Mouse (Mus musculus) heart, postnatal 0 days (tissue): ENCODE data around the gene Cotl1. TPM values are rescaled to one million over a fixed set of nuclear protein-coding genes. Genes with fewer than 3 reads are reported as not detected.
A peak's percentile ranks its signal among the peaks of the same experiment; 100 is the strongest.

Experiments
- ATAC-seq: fragments of 200-750 bp; cut with Nextera tagmentation; 2 replicates; pipeline ENCODE4 v1.8.0; 2017; ENCODE audit warnings: low read depth, moderate number of reproducible peaks, moderate library complexity; ENCODE audit not compliant: insufficient read depth
- DNase-seq: peaks from one replicate; pipeline ENCODE4 v3.0.0-alpha.2; 2016; ENCODE audit warnings: low spot score
- H3K27ac ChIP-seq: fragments of 300-500 bp; sonication (generic); 2 replicates; pipeline ENCODE4 v1.5.1; 2014; ENCODE audit warnings: low read depth, mild to moderate bottlenecking
- H3K27me3 ChIP-seq: fragments of 300-500 bp; sonication (generic); 2 replicates; pipeline ENCODE4 v1.6.1; 2014; ENCODE audit warnings: low read length, mixed read lengths; ENCODE audit not compliant: control insufficient read depth, insufficient read depth
- H3K36me3 ChIP-seq: fragments of 300-500 bp; sonication (generic); replicated peaks from 2 replicates; pipeline ENCODE4 v1.6.1; 2014; ENCODE audit warnings: low read length, mixed read lengths; ENCODE audit not compliant: control insufficient read depth, insufficient read depth
- H3K4me1 ChIP-seq: fragments of 300-500 bp; sonication (generic); 2 replicates; pipeline ENCODE4 v1.6.1; 2014; ENCODE audit warnings: antibody characterized with exemption; ENCODE audit not compliant: control insufficient read depth, insufficient read depth
- H3K4me2 ChIP-seq: fragments of 300-500 bp; sonication (generic); 2 replicates; pipeline ENCODE4 v1.6.1; 2014; ENCODE audit warnings: low read depth, mild to moderate bottlenecking, low read length, moderate library complexity
- H3K4me3 ChIP-seq: fragments of 300-500 bp; sonication (generic); 2 replicates; pipeline ENCODE4 v1.5.1; 2014; ENCODE audit warnings: low read depth, low read length
- H3K9ac ChIP-seq: fragments of 300-500 bp; sonication (generic); replicated peaks from 2 replicates; pipeline ENCODE4 v1.6.1; 2014; ENCODE audit warnings: low read depth, low read length, mixed read lengths
- H3K9me3 ChIP-seq: fragments of 300-500 bp; sonication (generic); replicated peaks from 2 replicates; pipeline ENCODE4 v1.6.1; 2016; ENCODE audit warnings: low read length; ENCODE audit not compliant: control insufficient read depth
- CTCF ChIP-seq: IDR thresholded peaks from 2 replicates; pipeline ENCODE4 v1.5.1; 2016; ENCODE audit warnings: antibody characterized with exemption, control low read depth, low read depth
- EP300 ChIP-seq: IDR thresholded peaks from 2 replicates; pipeline ENCODE4 v1.6.1; 2016; ENCODE audit warnings: antibody characterized with exemption, low read depth
- WGBS: fragments of 180-500 bp; shearing (Covaris S2); extraction: QIAGEN DNeasy Blood & Tissue Kit; methylation state at CpG from one replicate; pipeline ENCODE4 v1.1.7; 2014; 5-methylcytosine and 5-hydroxymethylcytosine counted together
- polyA plus RNA-seq: library from polyadenylated mRNA; unstranded; fragments of >200 nt; fragmentation: Nextera tagmentation; extraction: Ambion mirVana; gene quantifications from 2 replicates; pipeline ENCODE4 v1.2.1, GENCODE M21; 2015
- total RNA-seq: library from RNA; depleted of rRNA; stranded (reverse); fragments of >200 nt; gene quantifications from 2 replicates; pipeline ENCODE4 v1.2.3, GENCODE M21; 2014; ENCODE audit warnings: low replicate concordance

Gene Cotl1
- total and polyA plus RNA-seq, 2 experiments from 2014 or later, result 15.4 to 28.3 TPM

GRCm38 (mm10) chr8:119798170-119798964, 42.0 kb downstream of the Cotl1 start:
- WGBS, result 10% methylated on average over 15 of the region's 15 CpGs
- Histone ChIP-seq H3K4me3 (no peak overlapping the region), H3K4me2 (peak overlapping the region; percentile 31; the same call in 1 of the 2 replicates), H3K27ac (no peak overlapping the region), H3K4me1 (no peaks in the 10 kb centered on the region), H3K9me3 (no peaks in the 10 kb centered on the region), H3K27me3 (no peaks in the 10 kb centered on the region), H3K36me3 (no peaks in the 10 kb centered on the region), H3K9ac (no peak overlapping the region)
- no peak for TF ChIP-seq CTCF
- DNase-seq (peak; percentile 46), ATAC-seq (peak; percentile 71; the same call in 1 of the 2 replicates)

- H3K9me3 ChIP-seq, result no peaks in the 10 kb centered on the region
- no peak overlapping the region for H3K4me3 ChIP-seq
- H3K4me2 ChIP-seq, result no peak overlapping the region
- no peak for ATAC-seq
- no peak for DNase-seq
- no peak overlapping the region for H3K9ac ChIP-seq
- no peak overlapping the region for H3K27ac ChIP-seq
- no peaks in the 10 kb centered on the region for H3K4me1 ChIP-seq
- TF ChIP-seq CTCF (no peak), EP300 (no peak)
- no peaks in the 10 kb centered on the region for H3K27me3 ChIP-seq
- H3K36me3 ChIP-seq, result no peaks in the 10 kb centered on the region
- WGBS, result 86% methylated on average over 3 of the region's 3 CpGs
Measured at GRCm38 (mm10) chr8:119795651-119796050, 44.7 kb downstream of the Cotl1 start.

- Histone ChIP-seq H3K9ac (no peak overlapping the region), H3K4me1 (no peaks in the 10 kb centered on the region), H3K27ac (no peak overlapping the region), H3K27me3 (no peaks in the 10 kb centered on the region), H3K9me3 (no peaks in the 10 kb centered on the region), H3K36me3 (no peaks in the 10 kb centered on the region), H3K4me2 (no peak overlapping the region), H3K4me3 (no peak overlapping the region)
- TF ChIP-seq EP300 (no peak), CTCF (no peak)
- WGBS, result 45% methylated on average over 7 of the region's 7 CpGs
- ATAC-seq (no peak), DNase-seq (no peak)
Measured at GRCm38 (mm10) chr8:119794689-119795088, 45.7 kb downstream of the Cotl1 start.

DNA sequence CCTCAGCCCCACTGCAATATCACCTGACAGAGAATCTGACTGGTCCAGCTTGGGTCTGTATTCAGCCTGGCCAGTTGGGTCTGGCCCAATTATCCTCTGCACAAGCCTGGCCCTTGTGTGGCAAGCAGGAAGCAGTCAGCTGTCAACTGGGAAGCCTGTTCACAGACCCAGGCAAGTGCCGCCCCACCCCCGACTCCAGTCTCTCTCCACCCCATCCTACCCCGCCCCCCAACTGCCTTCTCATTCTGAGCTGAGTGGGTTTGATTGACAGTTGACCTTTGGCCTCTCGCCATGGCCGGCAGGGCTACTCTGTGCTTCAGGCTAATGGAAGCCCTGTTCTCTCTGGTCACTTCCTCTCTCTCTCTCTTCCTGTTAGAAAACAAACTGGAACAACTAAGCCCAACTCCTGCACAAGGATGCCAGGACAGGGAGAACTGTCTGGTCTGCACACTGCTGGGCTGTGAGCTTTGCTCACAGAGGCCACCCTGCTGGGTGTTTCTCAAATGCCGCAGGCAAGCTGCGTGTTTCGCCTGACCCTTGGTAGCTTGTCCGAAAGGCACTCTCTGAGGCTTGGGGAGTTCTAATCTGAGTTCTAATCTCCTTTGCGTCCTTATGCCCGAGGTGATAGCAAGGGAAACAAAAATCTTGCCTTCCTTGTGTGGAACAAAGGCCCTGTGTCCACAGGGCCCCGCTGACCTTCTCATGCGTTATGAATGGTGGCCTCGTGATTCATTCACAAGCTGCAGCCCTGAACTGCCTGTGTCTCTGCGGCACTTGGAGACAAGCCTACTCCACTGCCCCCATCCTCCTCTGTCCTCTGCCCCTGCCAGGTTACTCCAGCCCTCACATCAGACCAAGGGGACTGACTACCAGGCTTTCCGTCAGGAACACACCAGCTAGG, 48.3 kb downstream of the Cotl1 start:
- no peaks in the 10 kb centered on the region for H3K4me1 ChIP-seq
- TF ChIP-seq EP300 (no peak), CTCF (no peak)
- peak; percentile 47 for ATAC-seq
- H3K36me3 ChIP-seq, result no peaks in the 10 kb centered on the region
- no peak overlapping the region for H3K4me2 ChIP-seq
- 48% methylated on average over 16 of the region's 16 CpGs for WGBS
- H3K9ac ChIP-seq, result no peak overlapping the region
- no peak overlapping the region for H3K27ac ChIP-seq
- H3K9me3 ChIP-seq, result no peaks in the 10 kb centered on the region
- H3K4me3 ChIP-seq, result no peak overlapping the region
- H3K27me3 ChIP-seq, result 0 out of 2 replicates have a peak, but pooled peaks cover 3% of the 10 kb centered on the region
- DNase-seq, result no peak

- no peak for DNase-seq
Measured at GRCm38 (mm10) chr8:119789581-119789980, 50.8 kb downstream of the Cotl1 start.

More at GRCm38 (mm10) chr8:119789581-119789980, 50.8 kb downstream of the Cotl1 start:
- Histone ChIP-seq H3K4me2 (no peak overlapping the region), H3K4me3 (no peak overlapping the region), H3K9ac (no peak overlapping the region), H3K36me3 (no peaks in the 10 kb centered on the region), H3K4me1 (no peaks in the 10 kb centered on the region), H3K27ac (no peak overlapping the region), H3K9me3 (no peaks in the 10 kb centered on the region), H3K27me3 (0 out of 2 replicates have a peak, but pooled peaks cover 3% of the 10 kb centered on the region)
- 85% methylated on average over 7 of the region's 7 CpGs for WGBS
- TF ChIP-seq EP300 (no peak), CTCF (no peak)
- no peak for ATAC-seq
